Mouse (Mus musculus) forebrain, embryonic 11.5 days (tissue): Measurements from ENCODE around the gene Cdh6. TPM values are rescaled to one million over a fixed set of nuclear protein-coding genes. Genes with fewer than 3 reads are reported as not detected.
A peak's percentile ranks its signal among the peaks of the same experiment; 100 is the strongest.

Experiments used
- ATAC-seq: fragments of 200-750 bp; cut with Nextera tagmentation; replicated peaks from 2 replicates; pipeline ENCODE4 v1.8.0; 2017; ENCODE audit warnings: moderate TSS enrichment; ENCODE audit not compliant: low FRiP score
- DNase-seq: peaks from one replicate; pipeline ENCODE4 v3.0.0-alpha.2; 2017; ENCODE audit warnings: low spot score
- H3K27ac ChIP-seq: fragments of 300-500 bp; sonication (generic); 2 replicates; pipeline ENCODE4 v1.5.1; 2014; ENCODE audit warnings: low read depth, low read length
- H3K27me3 ChIP-seq: fragments of 300-500 bp; sonication (generic); 2 replicates; pipeline ENCODE4 v1.6.1; 2014; ENCODE audit warnings: mild to moderate bottlenecking, low read length, mixed read lengths; ENCODE audit not compliant: control insufficient read depth, insufficient read depth
- H3K36me3 ChIP-seq: fragments of 300-500 bp; sonication (generic); 2 replicates; pipeline ENCODE4 v1.6.1; 2014; ENCODE audit warnings: mild to moderate bottlenecking, low read length, moderate library complexity, mixed read lengths; ENCODE audit not compliant: control insufficient read depth, insufficient read depth
- H3K4me1 ChIP-seq: fragments of 300-500 bp; sonication (generic); replicated peaks from 2 replicates; pipeline ENCODE4 v1.6.1; 2014; ENCODE audit warnings: low read length, mixed read lengths; ENCODE audit not compliant: control insufficient read depth, insufficient read depth
- H3K4me2 ChIP-seq: fragments of 300-500 bp; sonication (generic); 2 replicates; pipeline ENCODE4 v1.6.1; 2014; ENCODE audit warnings: low read depth, mild to moderate bottlenecking, low read length, moderate library complexity, mixed read lengths; ENCODE audit not compliant: severe bottlenecking
- H3K4me3 ChIP-seq: fragments of 300-500 bp; sonication (generic); 2 replicates; pipeline ENCODE4 v1.5.1; 2014; ENCODE audit warnings: low read depth, low read length
- H3K9ac ChIP-seq: fragments of 300-500 bp; sonication (generic); 2 replicates; pipeline ENCODE4 v1.6.1; 2014; ENCODE audit warnings: low read length
- H3K9me3 ChIP-seq: fragments of 300-500 bp; sonication (generic); 2 replicates; pipeline ENCODE4 v1.6.1; 2016; ENCODE audit warnings: low read length, mixed read lengths; ENCODE audit not compliant: control insufficient read depth
- WGBS: fragments of 180-500 bp; shearing (Covaris S2); extraction: QIAGEN DNeasy Blood & Tissue Kit; methylation state at CpG from one replicate; pipeline ENCODE4 v1.1.7; 2014; 5-methylcytosine and 5-hydroxymethylcytosine counted together
- polyA plus RNA-seq: library from polyadenylated mRNA; unstranded; fragments of >200 nt; fragmentation: Nextera tagmentation; extraction: Ambion mirVana; gene quantifications from 2 replicates; pipeline ENCODE4 v1.2.1, GENCODE M21; 2014

Gene Cdh6
- polyA plus RNA-seq, 1 experiment from 2014 or later: 14.7 TPM

DNA sequence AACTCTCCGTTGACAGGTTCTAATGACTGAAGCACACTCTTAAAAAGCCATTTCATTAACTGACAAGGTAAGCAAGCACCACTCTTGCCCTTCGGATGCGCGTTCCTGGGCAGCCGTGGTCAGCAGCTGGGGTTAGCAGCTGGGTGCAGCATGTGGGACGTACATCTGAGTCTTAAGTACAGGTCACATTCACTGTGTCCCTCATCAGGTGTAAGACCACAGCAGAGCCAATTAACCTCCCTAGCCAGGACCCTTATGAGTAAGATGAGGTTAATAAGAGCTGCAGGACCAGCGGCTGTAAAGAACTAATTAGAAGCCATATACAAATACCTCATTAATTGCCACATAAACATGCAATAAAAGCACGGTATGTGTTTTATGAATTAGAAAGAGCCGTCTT, 106.7 kb downstream of the Cdh6 start:
- peak; percentile 64 for ATAC-seq
- H3K9me3 ChIP-seq: no peaks in the 10 kb centered on the region
- DNase-seq: no peak
- H3K9ac ChIP-seq: no peak overlapping the region
- 62% methylated on average over 9 of the region's 9 CpGs for WGBS
- H3K27ac ChIP-seq: no peak overlapping the region
- H3K4me2 ChIP-seq: 0 out of 2 replicates have a peak overlapping the region, but pooled peaks have one; percentile 15
- no peak overlapping the region for H3K4me3 ChIP-seq
- H3K27me3 ChIP-seq: no peaks in the 10 kb centered on the region
- peaks cover 7% of the 10 kb centered on the region; the same call in 1 of the 2 replicates for H3K4me1 ChIP-seq
- H3K36me3 ChIP-seq: no peaks in the 10 kb centered on the region

DNA sequence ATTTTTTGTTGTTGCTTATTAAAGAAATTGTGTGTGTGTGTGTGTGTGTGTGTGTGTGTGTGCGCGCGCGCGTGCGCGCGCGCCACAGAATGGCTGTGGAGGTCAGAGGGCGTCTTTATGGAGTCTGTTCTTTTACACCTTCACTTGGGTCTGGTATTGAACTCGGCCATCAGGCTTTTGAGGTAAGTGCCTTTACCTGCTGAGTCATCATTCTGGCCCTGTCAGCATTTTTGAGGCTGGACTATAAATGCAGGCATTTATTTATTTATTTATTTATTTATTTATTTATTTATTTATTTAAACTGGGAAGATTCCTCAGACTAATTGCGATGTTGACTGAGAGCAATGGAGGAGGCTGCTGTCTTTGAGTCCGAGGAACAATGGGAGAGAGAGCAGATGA, 109.8 kb downstream of the Cdh6 start:
- WGBS: 96% methylated on average over 13 of the region's 13 CpGs
- H3K4me2 ChIP-seq: no peak overlapping the region
- H3K27me3 ChIP-seq: no peaks in the 10 kb centered on the region
- H3K9me3 ChIP-seq: no peaks in the 10 kb centered on the region
- H3K4me3 ChIP-seq: no peak overlapping the region
- ATAC-seq: no peak
- no peak overlapping the region for H3K27ac ChIP-seq
- no peaks in the 10 kb centered on the region for H3K36me3 ChIP-seq
- no peak for DNase-seq
- H3K9ac ChIP-seq: no peak overlapping the region
- H3K4me1 ChIP-seq: peaks cover 7% of the 10 kb centered on the region; the same call in 1 of the 2 replicates

DNA sequence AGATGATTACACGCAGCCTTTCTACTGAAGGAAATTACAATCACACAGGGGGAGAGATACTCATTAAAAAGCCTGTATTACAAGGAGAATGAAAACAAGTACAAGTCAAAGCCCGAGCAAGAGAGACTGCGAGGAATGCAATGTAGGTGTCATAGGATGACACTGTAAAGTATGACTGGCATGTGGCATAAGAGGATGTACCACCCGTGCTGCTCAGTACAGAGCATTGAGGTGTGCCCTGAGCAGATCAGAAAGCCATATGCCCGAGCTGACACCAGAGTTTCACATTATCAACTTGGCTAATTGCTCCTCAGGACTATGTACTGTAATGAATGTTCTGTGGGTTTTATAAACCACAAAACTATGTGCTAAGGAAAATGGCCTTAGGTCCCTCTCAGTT, 115.7 kb downstream of the Cdh6 start:
- Histone ChIP-seq H3K36me3 (no peaks in the 10 kb centered on the region), H3K27me3 (no peaks in the 10 kb centered on the region)
- no peak for ATAC-seq

DNA sequence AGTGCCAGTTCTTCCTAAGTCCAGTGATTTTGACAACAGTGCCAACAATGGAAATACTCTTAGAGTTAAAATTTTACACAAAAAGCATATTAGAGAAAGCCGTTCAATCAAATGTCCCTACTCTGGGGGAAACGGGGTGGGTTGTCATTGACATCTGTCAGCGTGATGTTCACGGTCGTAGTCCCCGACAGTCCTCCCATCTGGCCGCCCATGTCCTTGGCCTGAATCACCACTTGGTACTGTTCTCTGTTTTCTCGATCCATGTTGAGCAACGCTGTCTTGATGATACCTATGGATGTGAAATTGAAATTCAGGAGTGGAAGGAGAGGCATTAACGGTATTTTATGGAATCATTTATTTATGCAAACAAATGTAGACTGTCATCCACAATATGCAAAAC, 116.2 kb downstream of the Cdh6 start:
- H3K4me2 ChIP-seq: no peak overlapping the region
- WGBS: 95% methylated on average over 10 of the region's 10 CpGs
- no peak overlapping the region for H3K4me3 ChIP-seq
- no peaks in the 10 kb centered on the region for H3K9me3 ChIP-seq
- H3K4me1 ChIP-seq: no peaks in the 10 kb centered on the region
- H3K9ac ChIP-seq: no peak overlapping the region
- H3K27ac ChIP-seq: no peak overlapping the region
- no peaks in the 10 kb centered on the region for H3K36me3 ChIP-seq
- DNase-seq: no peak
- no peaks in the 10 kb centered on the region for H3K27me3 ChIP-seq
- no peak for ATAC-seq

More for the DNA sequence above, 115.7 kb downstream of the Cdh6 start:
- WGBS: 87% methylated on average over 5 of the region's 5 CpGs
- Histone ChIP-seq H3K27ac (no peak overlapping the region), H3K4me2 (no peak overlapping the region), H3K9me3 (no peaks in the 10 kb centered on the region), H3K9ac (no peak overlapping the region), H3K4me1 (no peaks in the 10 kb centered on the region), H3K4me3 (no peak overlapping the region)
- DNase-seq: no peak

DNA sequence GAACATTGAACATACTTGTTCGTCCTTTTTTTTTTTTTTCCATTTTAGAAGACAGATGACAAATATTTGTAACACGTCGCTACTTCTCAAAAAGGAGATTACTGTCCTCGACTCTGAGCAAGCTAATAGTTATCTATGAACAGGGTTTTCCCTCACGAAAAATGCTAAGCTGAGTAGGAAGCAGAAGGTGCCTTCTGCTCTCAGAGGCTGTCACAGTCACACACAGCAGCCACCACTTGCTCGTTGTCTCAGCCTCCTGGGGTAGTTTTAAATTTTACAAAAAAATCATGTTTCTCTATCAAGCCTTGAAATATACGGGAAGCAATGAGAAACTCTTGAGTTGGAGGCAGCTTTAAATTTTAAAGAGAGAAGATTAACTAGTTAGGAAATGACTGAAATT, 125.6 kb downstream of the Cdh6 start:
- no peak for ATAC-seq
- Histone ChIP-seq H3K4me3 (no peak overlapping the region), H3K9ac (no peak overlapping the region), H3K4me2 (no peak overlapping the region), H3K36me3 (no peaks in the 10 kb centered on the region; the same call in 1 of the 2 replicates), H3K27me3 (no peaks in the 10 kb centered on the region), H3K4me1 (no peaks in the 10 kb centered on the region), H3K27ac (no peak overlapping the region), H3K9me3 (no peaks in the 10 kb centered on the region)
- no peak for DNase-seq
- 87% methylated on average over 7 of the region's 7 CpGs for WGBS

DNA sequence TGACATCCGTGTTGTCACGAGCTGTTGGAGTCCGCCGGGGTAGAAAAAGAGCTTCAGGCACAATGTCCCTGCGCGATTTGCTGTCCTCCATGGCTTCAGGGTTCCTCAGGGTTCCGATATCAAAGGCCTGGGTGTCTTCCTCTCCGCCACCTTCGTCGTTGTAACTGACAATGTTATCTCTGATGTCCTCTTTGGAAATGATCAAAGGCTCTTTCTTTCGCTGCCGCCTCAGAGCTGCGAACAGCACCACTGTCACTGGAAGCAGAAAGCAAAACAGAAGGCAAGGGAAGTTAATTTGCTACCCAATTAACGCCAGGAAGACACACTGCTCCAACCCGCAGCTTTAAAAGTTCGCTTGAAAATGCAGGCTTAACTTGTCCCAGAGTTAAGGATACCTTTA, 139.0 kb downstream of the Cdh6 start:
- Histone ChIP-seq H3K9ac (no peak overlapping the region), H3K4me1 (no peaks in the 10 kb centered on the region), H3K9me3 (no peaks in the 10 kb centered on the region), H3K4me2 (no peak overlapping the region), H3K27me3 (no peaks in the 10 kb centered on the region), H3K36me3 (no peaks in the 10 kb centered on the region), H3K4me3 (no peak overlapping the region), H3K27ac (no peak overlapping the region)
- WGBS: 75% methylated on average over 16 of the region's 16 CpGs
- no peak for DNase-seq
- no peak for ATAC-seq

DNA sequence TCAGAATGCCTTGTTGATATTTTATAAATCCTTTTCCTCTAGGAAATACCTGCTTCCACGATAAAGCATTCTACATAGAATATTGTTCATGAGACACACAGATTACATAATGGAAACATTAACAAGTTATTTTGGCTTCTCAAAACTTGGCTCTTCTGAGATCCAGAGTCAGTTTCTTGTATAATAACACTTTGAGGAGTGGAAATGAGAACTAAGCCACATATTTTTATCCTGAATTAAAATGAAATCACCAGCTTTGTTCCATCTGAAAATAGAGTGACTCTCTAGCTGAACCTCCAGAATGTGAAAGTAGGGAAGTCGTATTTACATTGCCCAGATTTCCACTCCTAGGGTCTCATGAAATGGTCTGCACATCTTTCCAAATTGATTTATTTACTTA, 142.8 kb downstream of the Cdh6 start:
- DNase-seq (no peak), ATAC-seq (no peak)
- 86% methylated on average over 2 of the region's 2 CpGs for WGBS

DNA sequence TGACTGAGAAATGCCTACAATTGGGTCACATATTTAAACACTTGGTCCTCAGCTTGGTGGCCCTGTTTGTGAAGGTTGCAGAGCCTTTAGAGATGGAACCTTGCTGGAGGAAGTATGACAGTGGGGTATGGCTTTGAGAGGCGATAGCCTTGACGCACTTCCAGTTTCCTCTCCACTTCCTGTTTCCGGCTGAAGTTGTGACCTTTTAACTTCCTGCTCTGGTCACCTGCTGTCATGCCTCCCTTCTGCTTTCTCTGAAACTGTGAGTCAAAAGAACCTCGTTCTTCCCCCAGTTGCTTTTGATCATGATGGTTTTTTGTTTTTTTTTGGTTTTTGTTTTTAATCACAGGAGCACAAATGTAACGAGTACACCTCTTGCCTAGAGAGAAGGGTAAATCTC, 146.0 kb downstream of the Cdh6 start:
- Histone ChIP-seq H3K4me1 (no peaks in the 10 kb centered on the region), H3K9me3 (no peaks in the 10 kb centered on the region), H3K36me3 (no peaks in the 10 kb centered on the region), H3K4me2 (no peak overlapping the region), H3K4me3 (no peak overlapping the region), H3K27me3 (no peaks in the 10 kb centered on the region), H3K27ac (no peak overlapping the region), H3K9ac (no peak overlapping the region)
- DNase-seq (no peak), ATAC-seq (no peak)
- WGBS: 70% methylated on average over 5 of the region's 5 CpGs

More for the DNA sequence above, 142.8 kb downstream of the Cdh6 start:
- H3K9me3 ChIP-seq: no peaks in the 10 kb centered on the region
- H3K4me2 ChIP-seq: no peak overlapping the region
- H3K27me3 ChIP-seq: no peaks in the 10 kb centered on the region
- no peaks in the 10 kb centered on the region for H3K36me3 ChIP-seq
- no peaks in the 10 kb centered on the region for H3K4me1 ChIP-seq
- no peak overlapping the region for H3K4me3 ChIP-seq
- no peak overlapping the region for H3K27ac ChIP-seq
- H3K9ac ChIP-seq: no peak overlapping the region

DNA sequence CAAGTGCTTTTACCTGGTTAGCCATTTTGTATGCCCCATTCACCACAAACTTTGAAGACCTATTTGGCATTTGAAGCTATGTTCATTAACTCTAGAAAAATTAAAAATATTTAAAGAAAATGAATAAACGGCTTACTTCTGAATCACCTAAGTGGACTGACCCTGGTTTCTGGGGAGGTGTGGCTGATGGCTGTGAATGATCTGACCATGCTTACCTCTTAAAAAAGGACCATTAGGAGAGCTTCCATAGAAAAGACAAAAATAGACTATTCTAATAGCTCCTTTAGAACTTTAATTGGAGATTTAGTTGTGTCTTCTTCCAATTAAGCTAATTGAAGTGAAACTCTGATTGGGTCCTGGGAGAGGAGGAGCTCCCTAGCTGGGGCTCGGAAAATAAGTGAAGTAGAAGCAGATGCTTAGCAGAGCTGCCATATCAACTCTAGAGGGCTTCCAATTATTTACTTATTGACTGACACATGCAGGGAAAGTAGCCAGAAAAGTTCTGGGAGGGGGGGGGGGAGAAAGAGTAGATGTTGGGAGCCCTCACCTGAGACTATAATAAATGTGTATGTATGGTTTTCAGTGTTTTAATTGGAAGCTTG, 156.6 kb downstream of the Cdh6 start:
- Histone ChIP-seq H3K9ac (no peak overlapping the region), H3K9me3 (no peaks in the 10 kb centered on the region; the same call in 1 of the 2 replicates), H3K4me2 (no peak overlapping the region), H3K27me3 (no peaks in the 10 kb centered on the region), H3K36me3 (no peaks in the 10 kb centered on the region), H3K4me3 (no peak overlapping the region), H3K4me1 (no peaks in the 10 kb centered on the region), H3K27ac (no peak overlapping the region)
- no peak for DNase-seq
- peak; percentile 83 for ATAC-seq
- WGBS: 78% methylated on average over 2 of the region's 2 CpGs
